Mouse (Mus musculus): ENCODE data around the gene Mlx. TPM values are rescaled to one million over a fixed set of nuclear protein-coding genes. Genes with fewer than 3 reads are reported as not detected.
A peak's percentile ranks its signal among the peaks of the same experiment; 100 is the strongest.

Mlx gene
- polyA plus RNA-seq, 1 experiment from 2014 or later = 58.9 TPM

DNA sequence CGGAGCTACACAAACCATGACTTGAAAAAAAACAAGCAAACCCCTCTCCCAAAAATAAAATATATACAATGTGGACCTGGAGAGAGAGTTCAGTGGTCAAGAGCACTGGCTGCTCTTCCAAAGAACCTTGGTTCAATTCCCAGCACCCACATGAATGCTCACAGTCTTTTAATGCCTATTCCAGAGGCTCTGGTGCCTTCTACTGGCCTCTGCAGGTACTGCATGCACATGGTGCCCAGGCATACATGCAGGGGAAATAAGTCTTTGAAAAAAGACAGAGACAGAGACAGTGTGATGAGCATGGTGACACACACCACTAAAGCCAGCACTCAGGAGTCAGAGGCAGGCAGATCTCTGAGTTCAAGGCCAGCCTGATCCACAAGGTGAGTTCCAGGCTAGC lies 33.1 kb upstream of the Mlx start:
- ATAC-seq (ENCODE audit: low FRiP score, low TSS enrichment) = no peak
- peaks cover 7% of the 10 kb centered on the region; the same call in 1 of the 2 replicates for H3K9me3 ChIP-seq (ENCODE audit: low read length)
- no peak overlapping the region for H3K4me3 ChIP-seq (ENCODE audit: low read length)
- H3K27ac ChIP-seq (ENCODE audit: low read length) = no peak overlapping the region
- H3K4me1 ChIP-seq (ENCODE audit: insufficient read depth, low read length) = peaks cover 14% of the 10 kb centered on the region
- H3K36me3 ChIP-seq (ENCODE audit: insufficient read depth, low read length) = peaks cover 10% of the 10 kb centered on the region
- H3K4me2 ChIP-seq (replicated peaks; ENCODE audit: low read depth, low read length) = no peak overlapping the region
- H3K9ac ChIP-seq (replicated peaks; ENCODE audit: low read length) = no peak overlapping the region
- H3K27me3 ChIP-seq (ENCODE audit: insufficient read depth, low read length) = no peaks in the 10 kb centered on the region
- 96% methylated on average over 1 of the region's 1 CpGs for WGBS

DNA sequence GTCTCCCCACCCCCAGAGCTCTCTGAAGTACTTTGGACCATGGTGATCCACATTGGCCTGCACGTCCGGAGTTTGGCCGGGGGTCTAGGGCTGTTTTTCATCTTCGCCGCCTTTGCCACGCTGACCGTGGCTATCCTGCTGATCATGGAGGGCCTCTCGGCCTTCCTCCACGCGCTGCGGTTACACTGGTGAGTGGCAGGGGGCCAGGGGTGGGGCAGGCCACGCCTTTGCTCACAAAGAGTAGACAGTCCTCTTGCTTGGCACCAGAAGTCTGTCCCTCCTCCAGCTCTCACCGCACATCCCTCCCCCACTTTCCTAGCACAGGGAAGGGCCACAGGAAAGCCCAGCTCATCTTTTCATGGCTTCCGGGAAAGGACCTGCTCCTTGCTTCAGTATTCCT lies 31.7 kb upstream of the Mlx start:
- Histone ChIP-seq H3K27ac (ENCODE audit: low read length) (no peak overlapping the region), H3K36me3 (ENCODE audit: insufficient read depth, low read length) (peaks cover 6% of the 10 kb centered on the region; the same call in 1 of the 2 replicates), H3K4me3 (ENCODE audit: low read length) (no peak overlapping the region), H3K4me1 (ENCODE audit: insufficient read depth, low read length) (peaks cover 26% of the 10 kb centered on the region), H3K27me3 (ENCODE audit: insufficient read depth, low read length) (no peaks in the 10 kb centered on the region), H3K9me3 (ENCODE audit: low read length) (peaks cover 7% of the 10 kb centered on the region; the same call in 1 of the 2 replicates), H3K4me2 (replicated peaks; ENCODE audit: low read depth, low read length) (no peak overlapping the region), H3K9ac (replicated peaks; ENCODE audit: low read length) (no peak overlapping the region)
- ATAC-seq (ENCODE audit: low FRiP score, low TSS enrichment) = no peak
- 82% methylated on average over 14 of the region's 14 CpGs for WGBS

DNA sequence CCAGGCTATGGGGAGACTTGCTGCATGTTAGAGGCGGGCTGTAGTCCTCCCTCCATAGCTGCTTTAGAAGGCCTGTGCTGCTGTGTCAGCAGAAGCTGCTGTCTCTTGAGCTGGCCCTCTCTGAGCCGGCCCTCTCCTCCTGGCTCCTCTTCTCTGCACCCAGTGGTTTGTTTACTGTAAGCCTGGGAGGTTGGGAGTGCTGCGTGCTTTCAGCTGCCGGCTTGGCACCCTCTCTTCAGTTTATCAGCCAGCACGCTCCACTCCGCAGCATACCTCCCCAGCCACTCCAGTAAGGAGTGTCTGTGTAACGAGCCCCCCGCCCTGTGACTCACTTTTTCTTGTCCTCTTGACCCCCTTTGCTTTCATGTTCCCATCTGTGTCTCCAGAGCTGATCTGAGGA lies 30.2 kb upstream of the Mlx start:
- Histone ChIP-seq H3K4me3 (ENCODE audit: low read length) (no peak overlapping the region), H3K27me3 (ENCODE audit: insufficient read depth, low read length) (no peaks in the 10 kb centered on the region), H3K4me1 (ENCODE audit: insufficient read depth, low read length) (peaks cover 29% of the 10 kb centered on the region), H3K27ac (ENCODE audit: low read length) (peak overlapping the region; percentile 66), H3K4me2 (replicated peaks; ENCODE audit: low read depth, low read length) (no peak overlapping the region), H3K36me3 (ENCODE audit: insufficient read depth, low read length) (peaks cover 6% of the 10 kb centered on the region; the same call in 1 of the 2 replicates), H3K9me3 (ENCODE audit: low read length) (peaks cover 7% of the 10 kb centered on the region; the same call in 1 of the 2 replicates), H3K9ac (replicated peaks; ENCODE audit: low read length) (no peak overlapping the region)
- no peak for ATAC-seq (ENCODE audit: low FRiP score, low TSS enrichment)
- WGBS = 50% methylated on average over 8 of the region's 8 CpGs

DNA sequence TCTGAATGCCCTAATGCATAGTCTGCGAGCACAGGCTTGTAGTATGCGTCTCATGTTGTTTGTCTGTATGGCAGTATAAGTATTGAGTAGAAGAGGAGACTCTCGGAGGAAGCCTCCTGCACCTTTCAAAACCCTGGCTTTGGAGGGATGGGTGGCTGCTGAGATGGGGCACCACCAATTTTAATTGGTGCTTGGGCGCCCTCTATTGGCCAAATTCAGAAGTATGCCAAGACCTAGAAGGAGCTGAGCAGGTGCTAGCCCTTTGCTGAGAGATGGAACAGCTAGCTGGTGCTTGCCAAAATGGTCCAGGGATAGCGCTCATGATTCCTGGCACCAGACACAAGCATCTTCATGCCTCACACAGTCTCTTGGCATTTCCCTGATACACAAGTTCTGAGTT lies 29.2 kb upstream of the Mlx start:
- H3K4me3 ChIP-seq (ENCODE audit: low read length) = no peak overlapping the region
- H3K9ac ChIP-seq (replicated peaks; ENCODE audit: low read length) = no peak overlapping the region
- no peak for ATAC-seq (ENCODE audit: low FRiP score, low TSS enrichment)
- peaks cover 33% of the 10 kb centered on the region for H3K4me1 ChIP-seq (ENCODE audit: insufficient read depth, low read length)
- no peaks in the 10 kb centered on the region for H3K27me3 ChIP-seq (ENCODE audit: insufficient read depth, low read length)
- peaks cover 7% of the 10 kb centered on the region; the same call in 1 of the 2 replicates for H3K9me3 ChIP-seq (ENCODE audit: low read length)
- 38% methylated on average over 5 of the region's 5 CpGs for WGBS
- H3K36me3 ChIP-seq (ENCODE audit: insufficient read depth, low read length) = peaks cover 6% of the 10 kb centered on the region; the same call in 1 of the 2 replicates
- no peak overlapping the region for H3K4me2 ChIP-seq (replicated peaks; ENCODE audit: low read depth, low read length)
- no peak overlapping the region for H3K27ac ChIP-seq (ENCODE audit: low read length)

GRCm38 (mm10) chr11:101058726-101059125 lies 28.4 kb upstream of the Mlx start:
- Histone ChIP-seq H3K4me2 (replicated peaks; ENCODE audit: low read depth, low read length) (no peak overlapping the region), H3K27me3 (ENCODE audit: insufficient read depth, low read length) (no peaks in the 10 kb centered on the region), H3K4me3 (ENCODE audit: low read length) (no peak overlapping the region), H3K9me3 (ENCODE audit: low read length) (peaks cover 3% of the 10 kb centered on the region; the same call in 1 of the 2 replicates), H3K4me1 (ENCODE audit: insufficient read depth, low read length) (peaks cover 42% of the 10 kb centered on the region), H3K36me3 (ENCODE audit: insufficient read depth, low read length) (peaks cover 4% of the 10 kb centered on the region; the same call in 1 of the 2 replicates), H3K9ac (replicated peaks; ENCODE audit: low read length) (peak overlapping the region; percentile 33), H3K27ac (ENCODE audit: low read length) (peak overlapping the region; percentile 56; the same call in 1 of the 2 replicates)
- ATAC-seq (ENCODE audit: low FRiP score, low TSS enrichment) = 0 out of 2 replicates have a peak, but pooled peaks have one; percentile 1
- WGBS = 35% methylated on average over 5 of the region's 5 CpGs

DNA sequence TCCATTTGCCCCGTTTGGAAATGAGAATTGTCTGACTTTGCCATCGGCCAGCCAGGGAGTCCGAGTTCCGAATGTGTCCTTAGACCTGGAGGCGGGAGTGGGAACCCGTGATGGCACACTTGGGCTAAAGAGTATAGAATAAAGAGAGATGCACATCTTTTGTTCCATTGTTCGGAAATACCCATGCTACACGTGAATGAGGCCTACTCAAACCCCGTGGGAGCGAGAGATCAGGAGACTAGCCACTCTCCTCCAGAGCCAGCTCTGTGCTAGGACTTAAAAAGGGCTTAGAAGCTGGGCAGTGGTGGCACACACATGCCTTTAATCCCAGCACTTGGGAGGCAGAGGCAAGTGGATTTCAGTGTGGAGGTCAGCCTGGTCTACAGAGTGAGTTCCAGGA lies 27.6 kb upstream of the Mlx start:
- no peak overlapping the region for H3K4me3 ChIP-seq (ENCODE audit: low read length)
- peaks cover 49% of the 10 kb centered on the region for H3K4me1 ChIP-seq (ENCODE audit: insufficient read depth, low read length)
- no peak overlapping the region for H3K4me2 ChIP-seq (replicated peaks; ENCODE audit: low read depth, low read length)
- H3K36me3 ChIP-seq (ENCODE audit: insufficient read depth, low read length) = no peaks in the 10 kb centered on the region
- H3K27me3 ChIP-seq (ENCODE audit: insufficient read depth, low read length) = no peaks in the 10 kb centered on the region
- peak overlapping the region; percentile 73 for H3K27ac ChIP-seq (ENCODE audit: low read length)
- H3K9me3 ChIP-seq (ENCODE audit: low read length) = no peaks in the 10 kb centered on the region
- H3K9ac ChIP-seq (replicated peaks; ENCODE audit: low read length) = peak overlapping the region; percentile 20; the same call in 1 of the 2 replicates
- WGBS = 76% methylated on average over 10 of the region's 10 CpGs
- ATAC-seq (ENCODE audit: low FRiP score, low TSS enrichment) = no peak

- no peak overlapping the region for H3K9ac ChIP-seq (replicated peaks; ENCODE audit: low read length)
- no peak overlapping the region for H3K4me3 ChIP-seq (ENCODE audit: low read length)
- peaks cover 51% of the 10 kb centered on the region for H3K4me1 ChIP-seq (ENCODE audit: insufficient read depth, low read length)
- ATAC-seq (ENCODE audit: low FRiP score, low TSS enrichment) = 0 out of 2 replicates have a peak, but pooled peaks have one; percentile 32
- 46% methylated on average over 8 of the region's 8 CpGs for WGBS
- H3K36me3 ChIP-seq (ENCODE audit: insufficient read depth, low read length) = no peaks in the 10 kb centered on the region
- H3K4me2 ChIP-seq (replicated peaks; ENCODE audit: low read depth, low read length) = no peak overlapping the region
- peak overlapping the region; percentile 73 for H3K27ac ChIP-seq (ENCODE audit: low read length)
- no peaks in the 10 kb centered on the region for H3K9me3 ChIP-seq (ENCODE audit: low read length)
- no peaks in the 10 kb centered on the region for H3K27me3 ChIP-seq (ENCODE audit: insufficient read depth, low read length)
Observed at GRCm38 (mm10) chr11:101060126-101060525, 27.0 kb upstream of the Mlx start.

- Histone ChIP-seq H3K4me2 (replicated peaks; ENCODE audit: low read depth, low read length) (no peak overlapping the region), H3K4me3 (ENCODE audit: low read length) (no peak overlapping the region), H3K4me1 (ENCODE audit: insufficient read depth, low read length) (peaks cover 51% of the 10 kb centered on the region), H3K27ac (ENCODE audit: low read length) (0 out of 2 replicates have a peak overlapping the region, but pooled peaks have one; percentile 73), H3K36me3 (ENCODE audit: insufficient read depth, low read length) (no peaks in the 10 kb centered on the region), H3K9me3 (ENCODE audit: low read length) (no peaks in the 10 kb centered on the region), H3K9ac (replicated peaks; ENCODE audit: low read length) (no peak overlapping the region), H3K27me3 (ENCODE audit: insufficient read depth, low read length) (no peaks in the 10 kb centered on the region)
- no peak for ATAC-seq (ENCODE audit: low FRiP score, low TSS enrichment)
- 89% methylated on average over 5 of the region's 5 CpGs for WGBS
Observed at GRCm38 (mm10) chr11:101061049-101061448, 26.0 kb upstream of the Mlx start.

DNA sequence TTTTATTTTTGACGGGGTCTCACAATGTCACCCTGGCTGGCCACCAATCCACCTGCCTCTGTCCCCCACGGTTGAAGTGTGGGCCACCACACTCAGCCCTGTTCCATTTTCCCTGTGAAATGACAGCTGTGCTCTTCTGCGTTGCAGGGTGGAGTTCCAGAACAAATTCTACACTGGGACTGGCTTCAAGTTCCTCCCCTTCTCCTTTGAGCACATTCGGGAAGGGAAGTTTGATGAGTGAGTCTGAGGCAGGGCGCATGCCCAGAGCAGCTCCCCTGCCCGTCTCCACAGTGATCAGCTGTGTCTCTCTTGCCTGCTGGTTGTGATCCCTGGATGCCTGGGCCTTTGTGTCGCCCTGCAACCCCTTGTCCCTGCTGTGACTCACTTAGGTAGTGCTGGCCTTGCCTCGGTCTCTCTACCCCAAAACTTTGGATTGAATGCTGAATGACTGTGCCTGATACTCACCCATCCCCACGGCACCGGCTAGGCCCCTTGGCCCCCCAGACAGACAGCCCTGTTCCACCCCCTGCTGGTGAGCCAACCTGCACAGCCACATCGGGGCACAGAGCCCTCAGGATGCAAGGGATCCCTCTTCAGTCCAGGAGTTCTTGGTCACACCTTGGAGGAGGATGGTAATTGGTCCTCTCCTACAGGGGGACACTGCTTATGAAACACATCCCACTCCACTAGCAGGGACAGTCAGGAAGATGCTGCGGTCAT lies 24.8 kb upstream of the Mlx start:
- ATAC-seq (ENCODE audit: low FRiP score, low TSS enrichment) = no peak

More for the DNA sequence above, 24.8 kb upstream of the Mlx start:
- 82% methylated on average over 12 of the region's 12 CpGs for WGBS
- peak overlapping the region; percentile 93; the same call in 1 of the 2 replicates for H3K27ac ChIP-seq (ENCODE audit: low read length)
- H3K4me3 ChIP-seq (ENCODE audit: low read length) = no peak overlapping the region
- no peaks in the 10 kb centered on the region for H3K27me3 ChIP-seq (ENCODE audit: insufficient read depth, low read length)
- H3K4me2 ChIP-seq (replicated peaks; ENCODE audit: low read depth, low read length) = no peak overlapping the region
- H3K9me3 ChIP-seq (ENCODE audit: low read length) = no peaks in the 10 kb centered on the region
- H3K4me1 ChIP-seq (ENCODE audit: insufficient read depth, low read length) = peaks cover 55% of the 10 kb centered on the region
- no peak overlapping the region for H3K9ac ChIP-seq (replicated peaks; ENCODE audit: low read length)
- no peaks in the 10 kb centered on the region for H3K36me3 ChIP-seq (ENCODE audit: insufficient read depth, low read length)

Measured in kidney, embryonic 16.5 days (tissue).